Mouse (Mus musculus) forebrain, embryonic 15.5 days (tissue): ENCODE measurements around the gene Cysrt1. TPM values are rescaled to one million over a fixed set of nuclear protein-coding genes. Genes with fewer than 3 reads are reported as not detected.

Experiments
- ATAC-seq: fragments of 200-750 bp; cut with Nextera tagmentation; replicated peaks from 2 replicates; pipeline ENCODE4 v1.8.0; 2017; ENCODE audit warnings: mild to moderate bottlenecking, moderate TSS enrichment, moderate library complexity
- H3K27ac ChIP-seq: fragments of 300-500 bp; sonication (generic); replicated peaks from 2 replicates; pipeline ENCODE4 v1.5.1; 2015; ENCODE audit warnings: mild to moderate bottlenecking, inconsistent platforms
- H3K27me3 ChIP-seq: fragments of 300-500 bp; sonication (generic); 2 replicates; pipeline ENCODE4 v1.6.1; 2015; ENCODE audit warnings: inconsistent platforms
- H3K36me3 ChIP-seq: fragments of 300-500 bp; sonication (generic); 2 replicates; pipeline ENCODE4 v1.6.1; 2015; ENCODE audit warnings: mild to moderate bottlenecking, inconsistent platforms
- H3K4me1 ChIP-seq: fragments of 300-500 bp; sonication (generic); 2 replicates; pipeline ENCODE4 v1.6.1; 2015; ENCODE audit warnings: inconsistent platforms
- H3K4me2 ChIP-seq: fragments of 300-500 bp; sonication (generic); replicated peaks from 2 replicates; pipeline ENCODE4 v1.6.1; 2015; ENCODE audit warnings: mild to moderate bottlenecking, inconsistent platforms
- H3K4me3 ChIP-seq: fragments of 300-500 bp; sonication (generic); 2 replicates; pipeline ENCODE4 v1.5.1; 2015; ENCODE audit warnings: mild to moderate bottlenecking, inconsistent platforms
- H3K9ac ChIP-seq: fragments of 300-500 bp; sonication (generic); replicated peaks from 2 replicates; pipeline ENCODE4 v1.6.1; 2015; ENCODE audit warnings: mild to moderate bottlenecking, inconsistent platforms
- H3K9me3 ChIP-seq: fragments of 300-500 bp; sonication (generic); 2 replicates; pipeline ENCODE4 v1.6.1; 2016; ENCODE audit warnings: inconsistent platforms
- whole genome bisulfite sequencing: fragments of 180-500 bp; shearing (Covaris S2); methylation state at CpG from one replicate; pipeline ENCODE4 v1.1.7; 2015; ENCODE audit warnings: mixed read lengths; 5-methylcytosine and 5-hydroxymethylcytosine counted together
- polyA plus RNA-seq: library from polyadenylated mRNA; unstranded; fragments of >200 nt; fragmentation: Nextera tagmentation; extraction: Ambion mirVana; gene quantifications from 2 replicates; pipeline ENCODE4 v1.2.1, GENCODE M21; 2015

Gene Cysrt1
- polyA plus RNA-seq, 1 experiment from 2014 or later, result 0.20 TPM

DNA sequence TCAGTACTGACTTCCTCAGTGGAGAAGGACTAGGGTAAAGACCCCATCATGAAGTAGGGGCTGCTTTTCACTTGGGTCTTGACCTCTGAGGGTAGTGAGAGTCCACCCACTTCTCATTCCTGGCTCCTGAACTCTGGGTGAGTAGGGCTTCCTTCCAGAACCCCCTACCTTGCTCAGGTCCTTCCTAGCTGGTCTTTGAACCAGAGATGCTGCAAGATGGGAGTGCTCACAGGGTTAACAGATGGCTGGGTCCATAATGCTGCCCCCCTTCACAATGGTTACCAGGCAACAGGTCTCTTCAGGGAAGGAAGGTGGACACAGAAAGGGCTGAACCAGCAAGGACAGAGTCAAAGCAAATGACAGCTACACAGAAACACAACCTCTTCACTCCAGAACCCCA lies 23.8 kb downstream of the Cysrt1 start, which contains the start of gene Fam166a:
TSS of gene Fam166a (plus strand) at position 301 of the 400 bp plus-strand sequence.
- Histone ChIP-seq H3K4me1 (peaks cover 4% of the 10 kb centered on the region), H3K9ac (no peak within 1 kb of the TSS), H3K27me3 (no peaks in the 10 kb centered on the region), H3K4me3 (no peak within 1 kb of the TSS), H3K9me3 (no peaks in the 10 kb centered on the region), H3K27ac (no peak within 1 kb of the TSS), H3K36me3 (peaks cover 4% of the 10 kb centered on the region; the same call in 1 of the 2 replicates), H3K4me2 (no peak within 1 kb of the TSS)
- ATAC-seq, result no peak

GRCm38 (mm10) chr2:25217666-25218065 lies 24.6 kb downstream of the Cysrt1 start:
- Histone ChIP-seq H3K4me1 (no peaks in the 10 kb centered on the region), H3K27me3 (no peaks in the 10 kb centered on the region), H3K9ac (no peak overlapping the region), H3K4me3 (no peak overlapping the region), H3K27ac (no peak overlapping the region), H3K9me3 (no peaks in the 10 kb centered on the region), H3K4me2 (no peak overlapping the region), H3K36me3 (peaks cover 4% of the 10 kb centered on the region; the same call in 1 of the 2 replicates)
- WGBS, result 65% methylated on average over 2 of the region's 2 CpGs
- no peak for ATAC-seq

GRCm38 (mm10) chr2:25214444-25214843 lies 27.8 kb downstream of the Cysrt1 start, which contains the start of gene Stpg3:
Stpg3 (minus strand) TSS chr2:25214637.
- no peak within 1 kb of the TSS for H3K4me3 ChIP-seq
- WGBS, result 64% methylated on average over 3 of the region's 3 CpGs
- no peak within 1 kb of the TSS for H3K27ac ChIP-seq
- H3K9ac ChIP-seq, result no peak within 1 kb of the TSS
- no peak for ATAC-seq
- no peaks in the 10 kb centered on the region for H3K9me3 ChIP-seq
- no peaks in the 10 kb centered on the region for H3K27me3 ChIP-seq
- H3K4me2 ChIP-seq, result no peak within 1 kb of the TSS
- no peaks in the 10 kb centered on the region for H3K36me3 ChIP-seq
- H3K4me1 ChIP-seq, result peaks cover 15% of the 10 kb centered on the region

DNA sequence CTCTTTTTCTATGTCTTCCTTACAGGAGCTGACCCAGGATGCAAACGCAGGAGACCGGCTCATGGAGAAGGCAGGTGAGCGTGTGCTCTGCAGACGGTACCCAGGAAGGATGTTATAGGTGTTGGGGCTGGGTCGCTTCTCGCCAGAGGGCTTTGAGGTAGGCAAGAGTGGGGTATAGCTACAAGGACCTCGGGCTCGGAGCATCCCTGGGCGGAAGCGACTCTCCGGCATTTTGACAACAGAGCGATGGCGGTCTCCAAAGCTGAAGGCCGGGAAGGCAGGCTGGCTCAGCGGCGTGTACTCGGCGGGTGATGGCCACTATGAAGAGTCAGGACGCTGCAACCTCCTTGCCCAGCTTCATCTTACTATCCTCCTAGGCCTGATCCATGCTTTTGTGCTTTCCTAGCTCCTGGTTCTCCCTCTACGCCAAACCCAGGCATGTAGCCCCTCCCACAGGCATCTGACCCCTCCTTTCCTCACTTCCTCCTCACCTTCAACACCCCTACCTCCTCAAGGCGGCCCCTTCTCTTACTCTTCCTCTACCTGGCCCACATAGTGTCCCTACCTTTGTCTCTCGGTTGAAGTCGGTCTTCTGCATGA lies 28.9 kb downstream of the Cysrt1 start:
- H3K9me3 ChIP-seq, result no peaks in the 10 kb centered on the region
- H3K27me3 ChIP-seq, result no peaks in the 10 kb centered on the region
- no peaks in the 10 kb centered on the region for H3K36me3 ChIP-seq
- no peak overlapping the region for H3K4me2 ChIP-seq
- H3K4me1 ChIP-seq, result peaks cover 25% of the 10 kb centered on the region
- H3K4me3 ChIP-seq, result no peak overlapping the region
- H3K9ac ChIP-seq, result no peak overlapping the region
- 70% methylated on average over 23 of the region's 23 CpGs for WGBS
- H3K27ac ChIP-seq, result no peak overlapping the region
- no peak for ATAC-seq

- Histone ChIP-seq H3K9me3 (no peaks in the 10 kb centered on the region), H3K27ac (peak within 1 kb of the TSS; percentile 81), H3K4me2 (peak within 1 kb of the TSS; percentile 64), H3K4me1 (peaks cover 27% of the 10 kb centered on the region), H3K27me3 (no peaks in the 10 kb centered on the region), H3K9ac (peak within 1 kb of the TSS; percentile 78), H3K36me3 (peaks cover 7% of the 10 kb centered on the region; the same call in 1 of the 2 replicates), H3K4me3 (peak within 1 kb of the TSS; percentile 61)
- WGBS, result under 1% methylated on average over 44 of the region's 44 CpGs
- peak; percentile 91 for ATAC-seq
Observed at GRCm38 (mm10) chr2:25211121-25211670, 31.1 kb downstream of the Cysrt1 start, which contains the start of gene Nelfb. Nelfb (minus strand) TSS chr2:25211489.

DNA sequence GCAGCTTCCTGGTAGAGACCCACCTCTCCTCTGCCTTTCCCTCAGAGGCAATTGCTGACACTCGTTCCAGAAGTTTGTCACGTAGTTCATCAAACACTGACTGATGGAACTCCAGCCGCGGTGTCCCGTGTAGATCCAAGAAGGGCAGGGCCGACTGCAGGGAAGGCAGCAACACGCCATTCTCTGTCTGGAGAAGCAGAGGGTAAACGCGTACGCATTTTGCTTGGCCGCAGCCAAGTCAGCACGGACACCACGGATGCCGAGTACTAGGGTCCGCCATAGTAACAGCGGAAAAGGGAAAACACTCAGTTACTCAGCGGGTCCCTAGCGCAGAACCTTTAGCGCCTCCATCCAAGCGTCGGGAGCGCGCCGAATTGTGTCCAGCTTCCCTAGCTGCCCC lies 31.6 kb downstream of the Cysrt1 start:
- under 1% methylated on average over 24 of the region's 24 CpGs for WGBS
- H3K4me1 ChIP-seq, result peaks cover 27% of the 10 kb centered on the region
- peak overlapping the region; percentile 78 for H3K9ac ChIP-seq
- H3K27ac ChIP-seq, result peak overlapping the region; percentile 81
- H3K36me3 ChIP-seq, result peaks cover 12% of the 10 kb centered on the region
- no peaks in the 10 kb centered on the region for H3K9me3 ChIP-seq
- peak; percentile 47 for ATAC-seq
- no peaks in the 10 kb centered on the region for H3K27me3 ChIP-seq
- H3K4me2 ChIP-seq, result peak overlapping the region; percentile 64
- H3K4me3 ChIP-seq, result peak overlapping the region; percentile 61

GRCm38 (mm10) chr2:25207593-25207992 lies 34.7 kb downstream of the Cysrt1 start:
- Histone ChIP-seq H3K4me2 (no peak overlapping the region), H3K4me3 (no peak overlapping the region), H3K4me1 (peaks cover 27% of the 10 kb centered on the region), H3K27me3 (no peaks in the 10 kb centered on the region), H3K9ac (no peak overlapping the region), H3K36me3 (peaks cover 40% of the 10 kb centered on the region), H3K9me3 (no peaks in the 10 kb centered on the region), H3K27ac (no peak overlapping the region)
- ATAC-seq, result no peak
- 76% methylated on average over 1 of the region's 1 CpGs for WGBS

DNA sequence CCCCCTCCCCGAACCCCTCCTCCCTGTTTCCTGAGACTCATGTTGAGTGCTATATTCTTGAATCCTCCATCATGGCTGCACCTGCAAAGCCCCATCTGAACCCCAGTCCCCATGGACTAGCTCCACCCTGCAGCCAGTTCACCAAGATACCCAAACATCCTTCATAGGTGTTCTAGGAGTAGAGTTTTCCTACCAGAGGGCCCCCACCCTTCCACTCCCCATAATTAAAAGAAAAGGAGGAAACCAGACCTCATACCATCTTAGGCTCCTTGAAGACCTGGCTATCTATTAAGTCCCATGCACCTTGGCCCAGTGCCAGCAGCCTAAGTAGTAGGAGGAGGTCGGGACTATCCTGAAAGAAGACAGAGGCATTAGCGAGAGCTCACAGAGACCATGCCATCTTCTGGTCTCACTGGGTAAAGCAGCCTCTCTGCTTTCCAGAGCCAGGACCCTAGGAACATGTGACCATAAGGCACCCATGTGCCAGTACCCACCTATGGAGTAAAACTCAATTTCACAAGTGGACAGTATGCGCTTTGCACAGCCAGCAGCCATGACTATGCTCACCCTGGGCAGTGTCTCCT lies 38.5 kb downstream of the Cysrt1 start:
- Histone ChIP-seq H3K9ac (no peak overlapping the region), H3K4me2 (no peak overlapping the region), H3K4me3 (no peak overlapping the region), H3K36me3 (peaks cover 73% of the 10 kb centered on the region), H3K9me3 (no peaks in the 10 kb centered on the region), H3K4me1 (peaks cover 5% of the 10 kb centered on the region), H3K27me3 (no peaks in the 10 kb centered on the region), H3K27ac (no peak overlapping the region)
- WGBS, result 62% methylated on average over 4 of the region's 4 CpGs
- no peak; the same call in 1 of the 2 replicates for ATAC-seq

- no peak for ATAC-seq
- H3K4me1 ChIP-seq, result no peaks in the 10 kb centered on the region
Observed at GRCm38 (mm10) chr2:25200631-25201030, 41.6 kb downstream of the Cysrt1 start.

GRCm38 (mm10) chr2:25197946-25198345 lies 44.3 kb downstream of the Cysrt1 start:
- H3K4me3 ChIP-seq, result no peak overlapping the region
- peaks cover 36% of the 10 kb centered on the region for H3K36me3 ChIP-seq
- no peak overlapping the region for H3K4me2 ChIP-seq
- H3K4me1 ChIP-seq, result 0 out of 2 replicates have a peak, but pooled peaks cover 3% of the 10 kb centered on the region
- peaks cover 29% of the 10 kb centered on the region for H3K27me3 ChIP-seq
- no peak for ATAC-seq
- no peak overlapping the region for H3K9ac ChIP-seq
- no peak overlapping the region for H3K27ac ChIP-seq
- H3K9me3 ChIP-seq, result no peaks in the 10 kb centered on the region

More at GRCm38 (mm10) chr2:25200631-25201030, 41.6 kb downstream of the Cysrt1 start:
- no peak overlapping the region for H3K4me2 ChIP-seq
- peaks cover 12% of the 10 kb centered on the region for H3K27me3 ChIP-seq
- peaks cover 60% of the 10 kb centered on the region for H3K36me3 ChIP-seq
- no peak overlapping the region for H3K9ac ChIP-seq
- WGBS, result 83% methylated on average over 2 of the region's 2 CpGs
- no peaks in the 10 kb centered on the region for H3K9me3 ChIP-seq
- H3K4me3 ChIP-seq, result no peak overlapping the region
- no peak overlapping the region for H3K27ac ChIP-seq

GRCm38 (mm10) chr2:25197191-25197590 lies 45.1 kb downstream of the Cysrt1 start:
- H3K9ac ChIP-seq, result no peak overlapping the region
- 0 out of 2 replicates have a peak, but pooled peaks cover 3% of the 10 kb centered on the region for H3K4me1 ChIP-seq
- 12% methylated on average over 2 of the region's 2 CpGs for WGBS
- H3K27me3 ChIP-seq, result peaks cover 29% of the 10 kb centered on the region
- ATAC-seq, result no peak
- H3K9me3 ChIP-seq, result no peaks in the 10 kb centered on the region
- H3K36me3 ChIP-seq, result peaks cover 29% of the 10 kb centered on the region
- H3K4me2 ChIP-seq, result no peak overlapping the region
- no peak overlapping the region for H3K27ac ChIP-seq
- no peak overlapping the region for H3K4me3 ChIP-seq

DNA sequence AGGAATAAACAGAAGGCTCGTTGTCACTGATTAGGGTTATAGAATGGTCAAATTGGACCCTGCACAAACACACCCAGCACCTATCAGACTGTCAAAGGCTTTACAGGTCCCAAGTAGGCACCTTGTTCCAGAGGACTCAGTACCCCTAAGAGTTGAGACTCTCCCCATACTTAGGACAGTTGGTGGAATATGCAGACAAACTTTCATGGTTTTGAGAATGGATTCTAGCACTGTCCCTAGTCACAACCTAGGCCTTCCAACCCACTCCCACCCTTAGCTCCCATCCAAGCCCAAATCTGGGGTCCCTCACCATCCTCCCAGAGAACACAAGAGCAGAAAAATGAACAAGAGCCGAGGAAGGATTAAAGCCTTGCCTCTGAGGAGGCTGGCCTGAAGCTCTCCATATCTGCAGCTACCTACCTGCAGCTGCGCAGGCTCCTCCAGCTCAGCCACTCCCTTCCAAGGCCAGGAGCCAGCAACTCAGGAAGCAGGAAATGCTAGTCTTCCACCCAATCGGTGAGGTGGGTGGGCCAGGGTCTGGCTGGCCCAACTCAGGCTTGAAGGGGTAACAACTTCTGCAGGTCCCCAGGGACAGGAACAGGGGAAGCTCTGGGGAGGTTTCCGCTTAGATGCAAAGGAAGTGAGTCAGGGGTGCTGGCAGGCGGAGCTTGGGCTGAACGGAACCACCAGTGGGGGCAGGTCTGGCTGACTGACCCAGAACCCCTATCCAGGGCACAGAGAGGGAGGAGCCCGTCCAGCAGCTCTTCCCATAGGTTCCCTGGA lies 45.9 kb downstream of the Cysrt1 start, which contains the start of gene Tor4a:
TSS of gene Tor4a (minus strand) at position 715 of the 783 bp plus-strand sequence.
- Histone ChIP-seq H3K4me1 (0 out of 2 replicates have a peak, but pooled peaks cover 3% of the 10 kb centered on the region), H3K4me3 (no peak within 1 kb of the TSS), H3K4me2 (no peak within 1 kb of the TSS), H3K9ac (no peak within 1 kb of the TSS), H3K9me3 (no peaks in the 10 kb centered on the region), H3K27me3 (peaks cover 29% of the 10 kb centered on the region), H3K36me3 (peaks cover 23% of the 10 kb centered on the region), H3K27ac (no peak within 1 kb of the TSS)
- no peak for ATAC-seq
- WGBS, result 15% methylated on average over 8 of the region's 8 CpGs
